Mouse (Mus musculus) liver, postnatal 0 days (tissue): ENCODE results near the gene Ciz1. TPM values are rescaled to one million over a fixed set of nuclear protein-coding genes. Genes with fewer than 3 reads are reported as not detected.
"Not testable (repeated sequence)": the region's sequence is repeated elsewhere in the genome, so short reads cannot be mapped to it uniquely, and the experiment has no call there.

Experiments
- ATAC-seq: fragments of 200-750 bp; cut with Nextera tagmentation; 2 replicates; pipeline ENCODE4 v1.8.0; 2017; ENCODE audit warnings: mild to moderate bottlenecking, moderate library complexity
- DNase-seq: peaks from one replicate; pipeline ENCODE4 v3.0.0-alpha.2; 2016
- H3K27ac ChIP-seq: fragments of 300-500 bp; sonication (generic); 2 replicates; pipeline ENCODE4 v1.5.1; 2014; ENCODE audit warnings: antibody characterized with exemption, moderate library complexity, mild to moderate bottlenecking, low read depth
- H3K27me3 ChIP-seq: fragments of 300-500 bp; sonication (generic); 2 replicates; pipeline ENCODE4 v1.6.1; 2014; ENCODE audit warnings: low read length, control low read depth, mixed read lengths; ENCODE audit not compliant: insufficient read depth
- H3K36me3 ChIP-seq: fragments of 300-500 bp; sonication (generic); replicated peaks from 2 replicates; pipeline ENCODE4 v1.6.1; 2014; ENCODE audit warnings: mild to moderate bottlenecking, control low read depth, low read length, moderate library complexity, mixed read lengths; ENCODE audit not compliant: insufficient read depth
- H3K4me1 ChIP-seq: fragments of 300-500 bp; sonication (generic); 2 replicates; pipeline ENCODE4 v1.6.1; 2014; ENCODE audit warnings: antibody characterized with exemption, mild to moderate bottlenecking, control low read depth; ENCODE audit not compliant: insufficient read depth
- H3K4me2 ChIP-seq: fragments of 300-500 bp; sonication (generic); 2 replicates; pipeline ENCODE4 v1.6.1; 2014; ENCODE audit warnings: low read depth, mild to moderate bottlenecking, low read length, moderate library complexity, mixed read lengths
- H3K4me3 ChIP-seq: fragments of 300-500 bp; sonication (generic); 2 replicates; pipeline ENCODE4 v1.5.1; 2014; ENCODE audit warnings: low read depth, low read length
- H3K9ac ChIP-seq: fragments of 300-500 bp; sonication (generic); replicated peaks from 2 replicates; pipeline ENCODE4 v1.6.1; 2014; ENCODE audit warnings: mild to moderate bottlenecking, moderate library complexity
- H3K9me3 ChIP-seq: fragments of 300-500 bp; sonication (generic); 2 replicates; pipeline ENCODE4 v1.6.1; 2016; ENCODE audit warnings: mild to moderate bottlenecking, control low read depth, low read length, mixed read lengths
- CTCF ChIP-seq: sonication (generic); IDR thresholded peaks from 2 replicates; pipeline ENCODE4 v1.5.1; 2016; ENCODE audit warnings: antibody characterized with exemption, low read depth
- EP300 ChIP-seq: IDR thresholded peaks from 2 replicates; pipeline ENCODE4 v1.6.1; 2016; ENCODE audit warnings: antibody characterized with exemption, low read depth, mild to moderate bottlenecking
- WGBS: fragments of 180-500 bp; shearing (Covaris S2); extraction: QIAGEN DNeasy Blood & Tissue Kit; methylation state at CpG from one replicate; pipeline ENCODE4 v1.1.7; 2014; ENCODE audit not compliant: insufficient replicate concordance; 5-methylcytosine and 5-hydroxymethylcytosine counted together
- polyA plus RNA-seq: library from polyadenylated mRNA; unstranded; fragments of >200 nt; fragmentation: Nextera tagmentation; extraction: Ambion mirVana; gene quantifications from 2 replicates; pipeline ENCODE4 v1.2.1, GENCODE M21; 2015

The Ciz1 gene
- polyA plus RNA-seq, 1 experiment from 2014 or later = 9.0 TPM

GRCm38 (mm10) chr2:32358381-32358780 is 6.3 kb downstream of the Ciz1 start:
- Histone ChIP-seq H3K9ac (no peak overlapping the region), H3K4me1 (peaks cover 24% of the 10 kb centered on the region), H3K9me3 (no peaks in the 10 kb centered on the region), H3K27me3 (no peaks in the 10 kb centered on the region), H3K27ac (no peak overlapping the region), H3K4me3 (no peak overlapping the region), H3K4me2 (no peak overlapping the region), H3K36me3 (no peaks in the 10 kb centered on the region)
- ATAC-seq = no peak
- 67% methylated on average over 10 of the region's 10 CpGs for WGBS
- no peak for DNase-seq
- TF ChIP-seq EP300 (no peak), CTCF (no peak)

- TF ChIP-seq EP300 (no peak), CTCF (no peak)
- Histone ChIP-seq H3K4me2 (peak overlapping the region; percentile 80), H3K4me3 (peak overlapping the region; percentile 51), H3K9me3 (no peaks in the 10 kb centered on the region), H3K4me1 (peaks cover 27% of the 10 kb centered on the region), H3K36me3 (peaks cover 6% of the 10 kb centered on the region), H3K27me3 (no peaks in the 10 kb centered on the region), H3K27ac (peak overlapping the region; percentile 50), H3K9ac (peak overlapping the region; percentile 51)
- no peak for ATAC-seq
- peak; percentile 82 for DNase-seq
- 5% methylated on average over 14 of the region's 14 CpGs for WGBS
Measured at GRCm38 (mm10) chr2:32360741-32361140, 8.6 kb downstream of the Ciz1 start.

- peak; percentile 59 for ATAC-seq
- H3K4me3 ChIP-seq = peak overlapping the region; percentile 51
- H3K4me1 ChIP-seq = peaks cover 27% of the 10 kb centered on the region
- TF ChIP-seq CTCF = peak; percentile 79
- TF ChIP-seq EP300 = no peak
- WGBS = under 1% methylated on average over 24 of the region's 24 CpGs
- H3K27ac ChIP-seq = peak overlapping the region; percentile 50
- H3K9ac ChIP-seq = peak overlapping the region; percentile 51
- no peaks in the 10 kb centered on the region for H3K9me3 ChIP-seq
- peaks cover 9% of the 10 kb centered on the region for H3K36me3 ChIP-seq
- peak; percentile 83 for DNase-seq
- peak overlapping the region; percentile 80 for H3K4me2 ChIP-seq
- H3K27me3 ChIP-seq = no peaks in the 10 kb centered on the region
Measured at GRCm38 (mm10) chr2:32361437-32361836, 9.3 kb downstream of the Ciz1 start.

DNA sequence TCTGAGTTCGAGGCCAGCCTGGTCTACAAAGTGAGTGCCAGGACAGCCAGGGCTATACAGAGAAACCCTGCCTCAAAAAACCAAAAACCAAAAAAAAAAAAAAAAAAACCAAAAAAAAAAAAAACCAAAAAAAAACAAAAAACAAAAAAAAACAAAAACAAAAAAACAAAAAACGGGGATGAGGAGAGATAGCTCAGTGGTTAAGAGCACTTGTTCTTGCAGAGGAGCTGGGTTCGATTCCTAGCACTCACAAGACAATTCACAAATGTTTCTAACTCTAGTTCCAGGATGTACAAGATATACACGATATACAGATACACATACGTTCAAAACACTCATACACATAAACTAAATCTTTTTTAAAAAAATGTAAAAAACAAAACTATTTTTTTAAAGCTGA is 10.1 kb downstream of the Ciz1 start:
- WGBS = 22% methylated on average over 5 of the region's 5 CpGs
- Histone ChIP-seq H3K36me3 (peaks cover 17% of the 10 kb centered on the region), H3K27ac (peak overlapping the region; percentile 91), H3K4me3 (peak overlapping the region; percentile 73), H3K4me1 (peaks cover 27% of the 10 kb centered on the region), H3K9ac (peak overlapping the region; percentile 74), H3K4me2 (peak overlapping the region; percentile 80)
- not testable (repeated sequence) for H3K27me3 ChIP-seq, ATAC-seq, H3K9me3 ChIP-seq, DNase-seq

- no peaks in the 10 kb centered on the region for H3K27me3 ChIP-seq
- peaks cover 27% of the 10 kb centered on the region for H3K4me1 ChIP-seq
- DNase-seq (peak; percentile 93), ATAC-seq (peak; percentile 83)
- no peaks in the 10 kb centered on the region for H3K9me3 ChIP-seq
- TF ChIP-seq EP300 = no peak
- peak; percentile 97 for TF ChIP-seq CTCF
- H3K27ac ChIP-seq = peak overlapping the region; percentile 91
- peak overlapping the region; percentile 80 for H3K4me2 ChIP-seq
- H3K9ac ChIP-seq = peak overlapping the region; percentile 74
- H3K36me3 ChIP-seq = peaks cover 23% of the 10 kb centered on the region
- WGBS = under 1% methylated on average over 42 of the region's 53 CpGs
- H3K4me3 ChIP-seq = peak overlapping the region; percentile 73
Measured at GRCm38 (mm10) chr2:32362817-32363340, 10.8 kb downstream of the Ciz1 start.

GRCm38 (mm10) chr2:32363376-32364106 is 11.4 kb downstream of the Ciz1 start:
- ATAC-seq (peak; percentile 61), DNase-seq (no peak)
- TF ChIP-seq CTCF = no peak
- no peak for TF ChIP-seq EP300
- Histone ChIP-seq H3K4me3 (peak overlapping the region; percentile 73), H3K27me3 (no peaks in the 10 kb centered on the region), H3K9me3 (no peaks in the 10 kb centered on the region), H3K9ac (peak overlapping the region; percentile 74), H3K36me3 (peaks cover 27% of the 10 kb centered on the region), H3K4me1 (peaks cover 27% of the 10 kb centered on the region), H3K27ac (peak overlapping the region; percentile 91), H3K4me2 (peak overlapping the region; percentile 80)
- WGBS = 9% methylated on average over 18 of the region's 19 CpGs
